Mouse (Mus musculus) left cerebral cortex, adult 18-20 months (tissue): ENCODE results near the gene Eci2. TPM values are rescaled to one million over a fixed set of nuclear protein-coding genes. Genes with fewer than 3 reads are reported as not detected.
A peak's percentile ranks its signal among the peaks of the same experiment; 100 is the strongest.
"Not testable (repeated sequence)": the region's sequence is repeated elsewhere in the genome, so short reads cannot be mapped to it uniquely, and the experiment has no call there.

Experiments
- DNase-seq, 2 experiments: peaks; one replicate each; pipeline ENCODE4 v3.0.0; 2021 to 2022; ENCODE audit warnings: low spot score in 2 of 2, mixed read lengths in 1 of 2
- long read RNA-seq, 2 experiments: library from polyadenylated mRNA; stranded (forward); transcript quantifications; one replicate each; pipeline ENCODE4 v2.0.0; 2021
- total RNA-seq, 2 experiments: library from RNA; stranded (reverse); gene quantifications; 2 replicates each; pipeline ENCODE4 v1.2.3; 2021

The Eci2 gene
- 10 to 100 TPM; 46.7 to 46.9 TPM for total RNA-seq
- long read RNA-seq, experiment 1, transcript Eci2-211 (10 exons, 1,426 nt) = minor isoform, 11 of 56 reads
- long read RNA-seq, experiment 1, transcript Eci2-201 (10 exons, 1,746 nt) = major isoform, 12 of 56 reads
- long read RNA-seq, experiment 1, partial matches to known transcripts = 4 of 56 reads
- long read RNA-seq, experiment 1, other reads (novel, unspliced or antisense) = 25 of 56 reads
- long read RNA-seq, experiment 2, transcript Eci2-211 (10 exons, 1,426 nt) = major isoform, 13 of 54 reads
- long read RNA-seq, experiment 2, transcript Eci2-201 (10 exons, 1,746 nt) = major isoform, 13 of 54 reads
- long read RNA-seq, experiment 2, partial matches to known transcripts = 0 of 54 reads
- long read RNA-seq, experiment 2, other reads (novel, unspliced or antisense) = 25 of 54 reads

- no peak for DNase-seq
Measured at GRCm38 (mm10) chr13:35026879-35027278, at the start of gene Eci2. Eci2 (minus strand) TSS chr13:35027096.

- DNase-seq = no peak
Measured at GRCm38 (mm10) chr13:35074862-35075261, 48.0 kb upstream of the Eci2 start.

- DNase-seq = no peak
Measured at GRCm38 (mm10) chr13:35070485-35071472, 43.9 kb upstream of the Eci2 start.

GRCm38 (mm10) chr13:35067084-35067483 lies 40.2 kb upstream of the Eci2 start:
- no peak for DNase-seq

- no peak for DNase-seq
Measured at GRCm38 (mm10) chr13:35066033-35066432, 39.1 kb upstream of the Eci2 start.

- no peak for DNase-seq
Measured at GRCm38 (mm10) chr13:35064381-35064780, 37.5 kb upstream of the Eci2 start.

GRCm38 (mm10) chr13:35058145-35058544 lies 31.2 kb upstream of the Eci2 start:
- no peak for DNase-seq

- DNase-seq = no peak
Measured at GRCm38 (mm10) chr13:35036486-35036885, 9.6 kb upstream of the Eci2 start.

- DNase-seq = no peak
Measured at GRCm38 (mm10) chr13:35035731-35036130, 8.8 kb upstream of the Eci2 start.

- no peak for DNase-seq
Measured at GRCm38 (mm10) chr13:35033571-35033970, 6.7 kb upstream of the Eci2 start.

GRCm38 (mm10) chr13:35031684-35032082 lies 4.8 kb upstream of the Eci2 start:
- DNase-seq = no peak

- peak; percentile 7 to 8 for DNase-seq
Measured at GRCm38 (mm10) chr13:35030979-35031683, 4.2 kb upstream of the Eci2 start.

GRCm38 (mm10) chr13:35028365-35028764 lies 1.5 kb upstream of the Eci2 start:
- DNase-seq = no peak

GRCm38 (mm10) chr13:35023401-35023800 lies 3.5 kb downstream of the Eci2 start:
- not testable (repeated sequence) for DNase-seq

- DNase-seq = no peak
Measured at GRCm38 (mm10) chr13:35020383-35020782, 6.5 kb downstream of the Eci2 start.

- no peak for DNase-seq
Measured at GRCm38 (mm10) chr13:35018866-35019536, 7.9 kb downstream of the Eci2 start.

GRCm38 (mm10) chr13:35017392-35017791 lies 9.5 kb downstream of the Eci2 start:
- no peak for DNase-seq

GRCm38 (mm10) chr13:35016067-35016466 lies 10.8 kb downstream of the Eci2 start:
- no peak for DNase-seq

- DNase-seq = no peak
Measured at GRCm38 (mm10) chr13:34995925-34996324, 31.0 kb downstream of the Eci2 start.

- peak; percentile 80 to 86 for DNase-seq
Measured at GRCm38 (mm10) chr13:34993983-34994811, 32.7 kb downstream of the Eci2 start.
